Mouse (Mus musculus) heart, embryonic 13.5 days (tissue): ENCODE data around the gene Crybb2. TPM values are rescaled to one million over a fixed set of nuclear protein-coding genes. Genes with fewer than 3 reads are reported as not detected.
A peak's percentile ranks its signal among the peaks of the same experiment; 100 is the strongest.

Experiments
- ATAC-seq: fragments of 200-750 bp; cut with Nextera tagmentation; 2 replicates; pipeline ENCODE4 v1.8.0; 2017; ENCODE audit warnings: moderate TSS enrichment; ENCODE audit not compliant: insufficient number of reproducible peaks, low FRiP score, low TSS enrichment; ENCODE audit errors: extremely low read depth
- H3K27ac ChIP-seq: fragments of 300-500 bp; sonication (generic); replicated peaks from 2 replicates; pipeline ENCODE4 v1.5.1; 2015; ENCODE audit warnings: moderate library complexity, mild to moderate bottlenecking, inconsistent platforms
- H3K27me3 ChIP-seq: fragments of 300-500 bp; sonication (generic); replicated peaks from 2 replicates; pipeline ENCODE4 v1.6.1; 2015; ENCODE audit warnings: mild to moderate bottlenecking, inconsistent platforms
- H3K36me3 ChIP-seq: fragments of 300-500 bp; sonication (generic); 2 replicates; pipeline ENCODE4 v1.6.1; 2015; ENCODE audit warnings: mild to moderate bottlenecking, inconsistent platforms
- H3K4me1 ChIP-seq: fragments of 300-500 bp; sonication (generic); 2 replicates; pipeline ENCODE4 v1.6.1; 2015; ENCODE audit warnings: inconsistent platforms
- H3K4me2 ChIP-seq: fragments of 300-500 bp; sonication (generic); 2 replicates; pipeline ENCODE4 v1.6.1; 2015; ENCODE audit warnings: inconsistent platforms, mild to moderate bottlenecking, moderate library complexity
- H3K4me3 ChIP-seq: fragments of 300-500 bp; sonication (generic); 2 replicates; pipeline ENCODE4 v1.5.1; 2015; ENCODE audit warnings: moderate library complexity, mild to moderate bottlenecking, inconsistent platforms
- H3K9ac ChIP-seq: fragments of 300-500 bp; sonication (generic); 2 replicates; pipeline ENCODE4 v1.6.1; 2015; ENCODE audit warnings: inconsistent platforms, mild to moderate bottlenecking, moderate library complexity
- H3K9me3 ChIP-seq: fragments of 300-500 bp; sonication (generic); 2 replicates; pipeline ENCODE4 v1.6.1; 2016; ENCODE audit warnings: inconsistent platforms
- WGBS: fragments of 180-500 bp; shearing (Covaris S2); methylation state at CpG from one replicate; pipeline ENCODE4 v1.1.7; 2015; ENCODE audit warnings: mixed read lengths; 5-methylcytosine and 5-hydroxymethylcytosine counted together
- polyA plus RNA-seq: library from polyadenylated mRNA; unstranded; fragments of >200 nt; fragmentation: Nextera tagmentation; extraction: Ambion mirVana; gene quantifications from 2 replicates; pipeline ENCODE4 v1.2.1, GENCODE M21; 2015

The Crybb2 gene
- polyA plus RNA-seq, 1 experiment from 2014 or later = not detected

DNA sequence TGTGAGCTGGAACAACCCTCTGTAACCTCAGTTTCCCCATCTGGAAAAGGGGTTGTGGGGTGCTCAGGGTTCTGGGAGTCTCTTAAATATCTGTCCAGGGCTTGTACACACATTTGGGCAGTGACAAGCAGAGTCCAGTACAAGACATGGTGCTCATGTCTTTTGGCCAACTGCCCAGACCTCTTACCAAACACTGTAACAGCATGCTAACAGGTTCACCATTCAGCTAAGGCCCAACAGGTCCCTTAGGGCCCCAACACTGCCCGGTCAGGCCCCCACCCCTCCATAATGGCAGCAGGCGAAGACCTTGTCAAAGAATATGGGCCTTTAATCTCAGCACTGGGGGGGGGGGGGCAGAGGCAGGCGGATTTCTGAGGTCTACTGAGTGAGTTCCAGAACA is 37.8 kb upstream of the Crybb2 start:
- ATAC-seq = peak; percentile 33; the same call in 1 of the 2 replicates
- peaks cover 69% of the 10 kb centered on the region for H3K4me1 ChIP-seq

DNA sequence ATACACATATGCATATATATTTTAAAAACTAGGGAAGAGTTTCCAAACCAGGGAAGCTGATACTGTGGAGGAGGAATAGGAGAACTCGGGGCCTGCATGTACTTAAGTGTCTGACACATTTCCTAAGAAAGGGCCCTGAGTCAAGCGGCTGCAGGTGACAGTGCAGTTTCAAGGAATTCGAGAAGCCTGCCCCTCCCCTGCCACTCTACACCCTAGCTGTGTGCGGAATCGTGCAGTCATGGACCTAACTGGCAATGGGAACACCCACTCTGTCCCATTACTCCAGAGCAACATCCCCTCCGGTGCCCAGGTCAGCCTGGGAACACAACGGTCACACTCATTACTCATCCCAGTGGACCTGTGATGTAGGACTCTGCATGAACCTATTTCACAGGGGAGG is 36.7 kb upstream of the Crybb2 start:
- Histone ChIP-seq H3K27ac (peak overlapping the region; percentile 92), H3K36me3 (no peaks in the 10 kb centered on the region; the same call in 1 of the 2 replicates)

More for the DNA sequence above, 37.8 kb upstream of the Crybb2 start:
- H3K4me3 ChIP-seq = no peak overlapping the region
- WGBS = 30% methylated on average over 3 of the region's 3 CpGs
- no peaks in the 10 kb centered on the region for H3K36me3 ChIP-seq
- H3K27ac ChIP-seq = peak overlapping the region; percentile 92
- no peaks in the 10 kb centered on the region for H3K9me3 ChIP-seq
- H3K9ac ChIP-seq = peak overlapping the region; percentile 53
- peak overlapping the region; percentile 31; the same call in 1 of the 2 replicates for H3K4me2 ChIP-seq
- no peaks in the 10 kb centered on the region for H3K27me3 ChIP-seq

DNA sequence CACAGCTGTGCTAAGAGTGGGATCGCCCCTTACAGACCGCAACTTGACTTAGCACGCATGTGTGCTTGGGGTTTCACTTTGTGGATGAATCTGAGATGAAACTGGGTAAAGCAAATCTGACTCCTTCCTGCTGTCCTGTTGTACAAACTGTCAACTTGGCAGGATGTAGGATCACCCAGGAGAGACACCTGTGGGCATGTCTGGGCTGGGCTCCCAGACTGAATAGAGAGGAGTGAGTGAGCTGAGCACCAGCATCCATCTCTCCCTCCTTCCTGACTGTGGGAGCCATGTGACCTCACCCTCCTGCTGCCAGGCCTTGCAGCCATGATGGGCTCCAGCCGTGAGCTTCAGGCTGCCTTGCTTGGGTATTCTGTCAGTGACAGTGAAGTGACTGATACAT is 35.6 kb upstream of the Crybb2 start:
- Histone ChIP-seq H3K36me3 (peaks cover 10% of the 10 kb centered on the region), H3K4me1 (peaks cover 62% of the 10 kb centered on the region), H3K9me3 (no peaks in the 10 kb centered on the region), H3K27ac (no peak overlapping the region), H3K4me2 (no peak overlapping the region), H3K27me3 (no peaks in the 10 kb centered on the region), H3K4me3 (no peak overlapping the region), H3K9ac (no peak overlapping the region)
- WGBS = 87% methylated on average over 4 of the region's 4 CpGs
- ATAC-seq = no peak

More for the DNA sequence above, 36.7 kb upstream of the Crybb2 start:
- Histone ChIP-seq H3K4me2 (no peak overlapping the region), H3K27me3 (no peaks in the 10 kb centered on the region), H3K9me3 (no peaks in the 10 kb centered on the region), H3K9ac (peak overlapping the region; percentile 41), H3K4me1 (peaks cover 69% of the 10 kb centered on the region), H3K4me3 (no peak overlapping the region)
- 68% methylated on average over 7 of the region's 7 CpGs for WGBS
- no peak for ATAC-seq

DNA sequence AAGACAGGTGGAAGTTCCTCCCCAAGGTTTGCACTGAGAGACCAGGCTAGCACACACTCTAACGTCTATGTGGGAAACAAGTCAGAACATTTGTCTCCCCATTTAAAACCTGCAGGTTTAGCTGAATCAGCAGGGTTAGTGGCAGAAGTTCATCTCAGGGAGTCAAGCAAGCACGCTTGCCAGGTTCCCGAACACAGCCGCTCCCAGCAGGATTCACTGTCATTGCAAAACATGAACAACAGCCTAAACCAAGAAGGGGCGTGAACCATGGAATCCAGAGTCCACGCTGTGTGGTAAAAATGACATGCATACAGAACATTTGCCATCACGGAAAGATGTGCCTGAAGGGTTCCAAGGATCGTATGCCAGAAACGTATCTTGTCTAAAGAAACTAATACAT is 35.1 kb upstream of the Crybb2 start:
- Histone ChIP-seq H3K36me3 (peaks cover 15% of the 10 kb centered on the region), H3K4me3 (no peak overlapping the region), H3K4me2 (no peak overlapping the region), H3K27me3 (no peaks in the 10 kb centered on the region), H3K27ac (no peak overlapping the region), H3K9ac (no peak overlapping the region), H3K9me3 (no peaks in the 10 kb centered on the region), H3K4me1 (peaks cover 58% of the 10 kb centered on the region)
- no peak for ATAC-seq
- WGBS = 80% methylated on average over 9 of the region's 9 CpGs

DNA sequence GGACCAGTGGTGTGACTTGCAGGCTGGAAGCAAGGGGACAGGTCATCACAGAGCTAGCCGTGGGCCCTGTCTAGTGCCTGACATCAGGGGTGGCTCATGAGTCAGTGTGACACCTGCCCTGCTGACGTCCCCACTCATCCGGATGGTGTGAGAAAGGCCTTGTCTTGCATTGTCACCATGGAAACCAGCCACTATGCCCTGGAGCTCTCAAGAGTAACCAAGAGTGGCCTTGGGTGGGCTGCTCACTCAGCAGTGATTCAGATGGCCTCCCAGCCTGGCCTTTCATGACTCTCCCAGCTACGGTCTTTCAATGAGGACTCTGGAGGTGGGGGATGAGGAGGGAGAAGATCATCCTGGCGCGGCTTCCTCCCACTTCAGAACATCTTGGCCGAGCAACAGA is 32.5 kb upstream of the Crybb2 start:
- Histone ChIP-seq H3K36me3 (peaks cover 29% of the 10 kb centered on the region), H3K9ac (no peak overlapping the region), H3K4me2 (no peak overlapping the region), H3K27me3 (no peaks in the 10 kb centered on the region), H3K4me3 (no peak overlapping the region), H3K27ac (peak overlapping the region; percentile 70), H3K9me3 (no peaks in the 10 kb centered on the region), H3K4me1 (peaks cover 42% of the 10 kb centered on the region)
- ATAC-seq = no peak
- WGBS = 40% methylated on average over 7 of the region's 7 CpGs

DNA sequence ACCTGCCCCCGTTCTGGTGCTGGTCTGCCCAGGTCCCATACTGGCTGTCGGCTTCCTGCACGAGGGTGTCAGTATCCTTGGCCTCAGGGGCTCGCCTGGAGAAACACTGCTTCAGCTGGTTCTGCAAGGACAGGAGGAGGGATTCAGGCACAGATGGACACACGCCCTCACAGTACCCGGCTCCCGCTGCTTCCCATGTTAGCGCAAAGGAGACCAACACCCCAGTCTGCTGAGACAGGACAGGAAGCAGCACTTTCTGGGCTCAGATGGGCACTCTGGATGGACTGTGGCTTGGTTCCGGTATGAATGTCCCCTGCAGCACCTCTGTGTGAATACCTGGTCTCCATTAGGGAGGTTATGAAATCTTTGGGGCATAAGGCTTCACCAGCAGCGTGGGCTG is 31.5 kb upstream of the Crybb2 start:
- Histone ChIP-seq H3K9me3 (no peaks in the 10 kb centered on the region), H3K4me2 (no peak overlapping the region), H3K4me3 (no peak overlapping the region), H3K27ac (peak overlapping the region; percentile 22; the same call in 1 of the 2 replicates), H3K36me3 (peaks cover 39% of the 10 kb centered on the region), H3K27me3 (no peaks in the 10 kb centered on the region), H3K4me1 (peaks cover 32% of the 10 kb centered on the region), H3K9ac (0 out of 2 replicates have a peak overlapping the region, but pooled peaks have one; percentile 5)
- WGBS = 76% methylated on average over 10 of the region's 10 CpGs
- ATAC-seq = no peak

DNA sequence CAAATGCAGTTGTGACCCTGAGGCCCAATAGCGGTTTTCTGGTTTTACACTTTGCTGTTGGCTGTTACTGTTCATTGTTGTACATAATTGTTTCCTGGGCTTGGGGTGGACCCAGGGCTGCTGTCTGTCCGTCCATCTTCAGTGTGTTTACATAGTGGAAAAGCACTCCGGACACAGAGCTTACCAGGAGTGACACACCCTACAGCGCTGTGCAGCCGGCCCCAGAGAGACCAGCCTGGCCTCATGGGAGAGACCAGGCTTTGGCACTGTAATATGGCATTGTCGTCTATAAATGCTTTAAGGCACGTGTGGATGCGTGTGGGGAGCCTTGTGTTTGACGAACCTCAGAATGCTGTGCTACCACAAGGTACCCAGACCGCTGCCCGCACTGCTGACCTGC is 30.5 kb upstream of the Crybb2 start:
- H3K4me2 ChIP-seq = no peak overlapping the region
- no peaks in the 10 kb centered on the region for H3K27me3 ChIP-seq
- 82% methylated on average over 11 of the region's 11 CpGs for WGBS
- H3K27ac ChIP-seq = no peak overlapping the region
- H3K4me3 ChIP-seq = no peak overlapping the region
- no peak for ATAC-seq
- no peaks in the 10 kb centered on the region for H3K9me3 ChIP-seq
- H3K9ac ChIP-seq = no peak overlapping the region
- peaks cover 32% of the 10 kb centered on the region for H3K4me1 ChIP-seq
- H3K36me3 ChIP-seq = peaks cover 50% of the 10 kb centered on the region

DNA sequence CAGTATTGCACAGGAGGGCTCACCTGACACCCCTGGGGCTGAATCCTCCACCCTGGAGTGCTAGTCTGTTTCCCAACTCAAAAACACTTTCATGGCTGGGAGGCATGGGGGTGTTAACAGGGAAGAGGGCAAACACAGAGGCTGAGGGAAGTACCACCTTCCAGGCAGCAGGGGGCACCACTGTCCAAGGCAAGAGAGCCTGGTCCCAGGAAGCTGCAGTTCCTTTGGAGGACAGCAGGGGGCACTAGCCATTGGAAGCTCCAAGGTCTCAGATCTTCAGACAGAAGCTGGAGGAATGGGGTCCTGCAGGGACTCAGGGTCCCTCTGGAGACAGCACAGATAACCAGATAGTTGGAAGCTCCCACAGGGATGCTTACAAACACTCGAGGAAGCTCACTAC is 29.6 kb upstream of the Crybb2 start:
- Histone ChIP-seq H3K9me3 (no peaks in the 10 kb centered on the region), H3K4me3 (no peak overlapping the region), H3K4me2 (no peak overlapping the region), H3K27ac (no peak overlapping the region), H3K9ac (no peak overlapping the region), H3K4me1 (peaks cover 32% of the 10 kb centered on the region), H3K36me3 (peaks cover 58% of the 10 kb centered on the region), H3K27me3 (no peaks in the 10 kb centered on the region)
- no peak for ATAC-seq
- WGBS = 19% methylated on average over 1 of the region's 1 CpGs

DNA sequence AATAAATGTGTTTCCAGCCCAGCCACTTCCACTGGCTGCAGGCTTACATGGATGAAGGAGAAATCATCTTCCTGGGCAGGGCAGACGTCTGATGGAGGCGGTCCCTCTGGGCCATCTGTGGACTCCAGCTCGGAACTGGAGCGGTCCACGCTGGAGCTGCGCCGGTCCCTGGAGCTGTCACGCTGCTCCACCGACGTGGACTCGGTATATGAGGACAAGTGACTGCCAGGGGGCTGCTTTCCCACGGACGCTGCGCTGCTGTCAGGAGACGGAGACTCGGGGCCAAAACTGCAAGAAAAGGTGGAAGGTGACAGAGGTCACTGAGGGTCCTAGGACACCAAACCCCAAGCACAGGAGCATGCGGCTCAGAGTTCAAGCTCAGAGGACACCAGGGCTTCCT is 27.6 kb upstream of the Crybb2 start:
- H3K9ac ChIP-seq = no peak overlapping the region
- no peak overlapping the region for H3K27ac ChIP-seq
- no peaks in the 10 kb centered on the region for H3K9me3 ChIP-seq
- H3K4me3 ChIP-seq = no peak overlapping the region
- ATAC-seq = no peak
- no peak overlapping the region for H3K4me2 ChIP-seq
- peaks cover 78% of the 10 kb centered on the region for H3K36me3 ChIP-seq
- no peaks in the 10 kb centered on the region for H3K27me3 ChIP-seq
- 86% methylated on average over 17 of the region's 17 CpGs for WGBS
- H3K4me1 ChIP-seq = peaks cover 19% of the 10 kb centered on the region

DNA sequence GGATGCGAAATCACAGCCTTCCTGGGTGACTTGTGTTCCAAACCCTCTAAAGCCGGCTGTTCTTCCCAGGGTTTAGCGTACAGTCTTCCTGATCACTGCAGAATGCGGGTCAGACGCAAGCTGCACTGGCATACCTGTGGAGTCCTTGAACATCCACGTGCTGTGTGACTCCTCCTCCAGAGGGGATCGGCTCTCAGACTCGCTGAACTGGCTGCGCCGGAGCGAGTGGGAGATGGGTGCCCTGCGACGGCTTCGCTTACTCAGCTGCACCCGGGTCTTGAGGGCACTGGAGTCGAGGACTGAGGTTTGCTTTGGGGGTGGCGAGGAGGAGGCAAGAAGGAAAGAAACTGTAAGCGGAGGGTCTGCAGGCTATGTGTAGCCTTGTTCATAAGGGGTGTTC is 25.5 kb upstream of the Crybb2 start:
- Histone ChIP-seq H3K27ac (no peak overlapping the region), H3K4me1 (0 out of 2 replicates have a peak, but pooled peaks cover 8% of the 10 kb centered on the region), H3K36me3 (peaks cover 89% of the 10 kb centered on the region), H3K9me3 (no peaks in the 10 kb centered on the region), H3K4me2 (no peak overlapping the region), H3K9ac (no peak overlapping the region), H3K4me3 (no peak overlapping the region), H3K27me3 (no peaks in the 10 kb centered on the region)
- no peak for ATAC-seq
- WGBS = 84% methylated on average over 18 of the region's 18 CpGs

DNA sequence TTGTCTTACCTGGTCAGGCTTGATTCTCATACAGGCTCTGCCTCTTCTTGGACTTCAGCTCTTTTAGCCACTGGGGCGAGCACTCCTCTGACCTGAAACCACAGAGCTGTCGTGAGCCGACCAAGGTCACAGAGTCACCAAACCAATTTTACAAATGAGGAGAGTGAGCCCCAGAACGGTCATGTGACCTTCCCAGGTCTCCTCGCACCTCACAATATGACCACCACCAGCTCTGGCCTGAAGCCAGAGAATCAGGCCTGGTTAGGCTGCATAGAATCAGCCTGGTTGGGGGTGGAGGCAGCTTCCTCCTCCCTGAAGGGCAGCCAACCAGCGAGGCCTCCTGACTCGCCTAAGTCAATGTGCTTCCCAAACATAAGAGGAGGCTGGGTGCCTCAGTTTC is 22.5 kb upstream of the Crybb2 start:
- Histone ChIP-seq H3K4me1 (0 out of 2 replicates have a peak, but pooled peaks cover 4% of the 10 kb centered on the region), H3K36me3 (peaks cover 97% of the 10 kb centered on the region), H3K4me2 (no peak overlapping the region), H3K27me3 (no peaks in the 10 kb centered on the region), H3K9ac (0 out of 2 replicates have a peak overlapping the region, but pooled peaks have one; percentile 47), H3K4me3 (no peak overlapping the region), H3K27ac (no peak overlapping the region), H3K9me3 (no peaks in the 10 kb centered on the region)
- whole genome bisulfite sequencing = 61% methylated on average over 7 of the region's 7 CpGs
- no peak for ATAC-seq

DNA sequence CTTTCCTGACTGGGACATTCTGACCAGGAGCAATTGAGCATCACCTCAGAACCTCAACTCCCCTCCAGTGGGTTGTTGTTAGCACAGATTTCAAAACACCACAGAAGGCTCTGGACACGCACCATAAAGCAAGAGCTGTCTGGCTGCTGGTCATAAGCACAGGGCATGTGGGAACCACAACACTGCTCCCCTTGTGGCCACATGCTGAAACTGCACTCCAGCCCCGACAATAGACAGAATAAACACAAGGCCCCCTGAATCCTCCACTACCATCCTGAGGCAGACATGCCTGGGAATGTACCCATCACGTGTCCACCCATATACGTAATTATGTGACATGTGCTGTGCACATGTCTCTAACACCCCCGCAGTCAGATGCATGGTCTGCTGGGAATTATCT is 21.2 kb upstream of the Crybb2 start:
- 0 out of 2 replicates have a peak, but pooled peaks cover 4% of the 10 kb centered on the region for H3K4me1 ChIP-seq
- H3K4me2 ChIP-seq = no peak overlapping the region
- H3K4me3 ChIP-seq = no peak overlapping the region
- H3K9me3 ChIP-seq = no peaks in the 10 kb centered on the region
- 56% methylated on average over 5 of the region's 5 CpGs for WGBS
- H3K27ac ChIP-seq = no peak overlapping the region
- H3K9ac ChIP-seq = no peak overlapping the region
- ATAC-seq = no peak
- H3K27me3 ChIP-seq = no peaks in the 10 kb centered on the region
- peaks cover 84% of the 10 kb centered on the region for H3K36me3 ChIP-seq
